Mouse (Mus musculus) small intestine, adult 2 months (tissue): ENCODE measurements around the gene Abcf3. TPM values are rescaled to one million over a fixed set of nuclear protein-coding genes. Genes with fewer than 3 reads are reported as not detected.

Source experiments
- H3K27ac ChIP-seq: fragments of 200-500 bp; 2 replicates; pipeline ENCODE4 v1.5.1; 2012; ENCODE audit warnings: low read depth, low read length, control low read depth, inconsistent platforms; ENCODE audit not compliant: insufficient read depth
- H3K27me3 ChIP-seq: fragments of 200-500 bp; 2 replicates; pipeline ENCODE4 v1.6.1; 2012; ENCODE audit warnings: mild to moderate bottlenecking, moderate library complexity, low read length, inconsistent platforms; ENCODE audit not compliant: control insufficient read depth, insufficient read depth
- H3K36me3 ChIP-seq: fragments of 200-500 bp; 2 replicates; pipeline ENCODE4 v1.6.1; 2012; ENCODE audit warnings: mild to moderate bottlenecking, low read length, control low read depth, inconsistent platforms; ENCODE audit not compliant: control insufficient read depth, insufficient read depth
- H3K4me1 ChIP-seq: fragments of 200-500 bp; 2 replicates; pipeline ENCODE4 v1.6.1; 2012; ENCODE audit warnings: low read length, inconsistent platforms, mixed read lengths; ENCODE audit not compliant: control insufficient read depth, insufficient read depth, insufficient read length
- H3K4me3 ChIP-seq: fragments of 200-500 bp; 2 replicates; pipeline ENCODE4 v1.5.1; 2012; ENCODE audit warnings: low read depth, mild to moderate bottlenecking, control low read depth, inconsistent platforms, low read length, moderate library complexity
- CTCF ChIP-seq: fragments of 200-500 bp; IDR thresholded peaks from 2 replicates; pipeline ENCODE4 v1.5.1; 2012; ENCODE audit warnings: low read depth, mild to moderate bottlenecking, control low read depth, inconsistent platforms, low read length, moderate library complexity, mixed read lengths; ENCODE audit not compliant: insufficient replicate concordance, insufficient read length; ENCODE audit errors: extremely low read depth
- POLR2A ChIP-seq: fragments of 200-500 bp; IDR thresholded peaks from 2 replicates; pipeline ENCODE4 v1.6.1; 2012; ENCODE audit warnings: low read depth, mild to moderate bottlenecking, control low read depth, inconsistent platforms, low read length, moderate library complexity
- WGBS: fragments of 180-500 bp; shearing (Covaris S2); methylation state at CpG from one replicate; pipeline ENCODE4 v1.1.7; 2018; 5-methylcytosine and 5-hydroxymethylcytosine counted together
- polyA plus RNA-seq: library from polyadenylated mRNA; depleted of rRNA; stranded (reverse); fragments of >200 nt; gene quantifications from 2 replicates; pipeline ENCODE4 v1.2.3, GENCODE M21; 2012; rRNA removed

Gene Abcf3
- polyA plus RNA-seq, 1 experiment: 15.0 TPM

DNA sequence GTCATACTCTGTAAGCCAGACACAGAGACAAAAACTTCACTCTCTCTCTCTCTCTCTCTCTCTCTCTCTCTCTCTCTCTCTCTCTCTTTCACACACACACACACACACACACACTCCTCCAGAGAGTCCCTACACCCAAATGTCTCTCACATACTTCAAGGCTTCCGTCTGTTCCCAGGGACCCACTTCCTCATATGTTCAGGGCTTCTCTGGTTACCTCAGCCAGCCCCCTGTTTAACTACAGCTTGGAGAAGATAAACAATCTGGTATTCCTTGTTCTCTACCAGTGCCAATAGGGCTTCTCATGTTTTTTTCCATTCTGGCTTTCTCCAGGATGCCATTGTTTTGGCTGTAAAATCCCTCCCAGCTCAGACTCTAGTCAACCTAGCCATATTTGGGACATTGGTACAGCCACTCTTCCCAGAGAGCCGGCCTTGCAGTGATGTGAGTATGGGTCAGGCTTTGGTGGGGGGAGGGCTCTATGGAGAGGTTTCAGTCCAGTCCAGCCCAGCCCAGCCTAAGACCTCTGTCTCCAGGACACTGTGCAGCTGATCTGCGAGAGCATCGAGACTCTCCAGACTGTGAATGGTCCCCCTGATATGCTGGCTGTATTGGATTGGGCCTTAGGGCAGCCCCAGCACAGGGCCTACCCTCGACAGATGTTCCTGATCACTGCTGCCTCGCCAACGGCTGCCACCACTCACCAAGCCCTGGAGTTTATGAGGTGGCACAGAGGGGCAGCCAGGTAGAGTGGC is 48.5 kb downstream of the Abcf3 start:
- Histone ChIP-seq H3K27me3 (peaks cover 1% of the 10 kb centered on the region; the same call in 1 of the 2 replicates), H3K36me3 (no peaks in the 10 kb centered on the region), H3K27ac (no peak overlapping the region), H3K4me3 (no peak overlapping the region), H3K4me1 (peaks cover 2% of the 10 kb centered on the region; the same call in 1 of the 2 replicates)
- WGBS: 59% methylated on average over 7 of the region's 7 CpGs
- no peak for TF ChIP-seq POLR2A
- TF ChIP-seq CTCF: no peak

DNA sequence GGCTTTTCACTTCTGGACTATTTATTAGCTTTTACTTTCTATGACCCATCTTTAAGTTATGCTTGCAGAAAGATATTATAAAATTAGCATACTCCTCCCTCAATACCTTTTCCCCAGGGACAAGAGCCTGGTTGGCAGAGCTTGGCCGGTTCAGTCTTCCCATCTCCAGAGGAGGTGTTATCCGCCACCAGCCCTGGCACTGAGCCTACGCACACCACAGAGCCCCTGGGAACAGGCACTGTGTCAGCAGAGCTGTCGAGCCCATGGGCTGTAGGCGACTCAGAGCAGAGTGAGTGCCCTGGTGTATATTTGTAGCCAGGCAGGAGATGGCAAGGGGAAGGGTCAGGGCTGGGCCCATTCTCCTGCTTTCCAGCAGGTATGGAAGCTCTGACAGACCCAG is 52.1 kb downstream of the Abcf3 start:
- 72% methylated on average over 5 of the region's 5 CpGs for WGBS
- Histone ChIP-seq H3K27ac (no peak overlapping the region), H3K36me3 (peaks cover 6% of the 10 kb centered on the region), H3K27me3 (no peaks in the 10 kb centered on the region), H3K4me1 (no peaks in the 10 kb centered on the region), H3K4me3 (no peak overlapping the region)
- no peak for TF ChIP-seq POLR2A
- TF ChIP-seq CTCF: no peak

DNA sequence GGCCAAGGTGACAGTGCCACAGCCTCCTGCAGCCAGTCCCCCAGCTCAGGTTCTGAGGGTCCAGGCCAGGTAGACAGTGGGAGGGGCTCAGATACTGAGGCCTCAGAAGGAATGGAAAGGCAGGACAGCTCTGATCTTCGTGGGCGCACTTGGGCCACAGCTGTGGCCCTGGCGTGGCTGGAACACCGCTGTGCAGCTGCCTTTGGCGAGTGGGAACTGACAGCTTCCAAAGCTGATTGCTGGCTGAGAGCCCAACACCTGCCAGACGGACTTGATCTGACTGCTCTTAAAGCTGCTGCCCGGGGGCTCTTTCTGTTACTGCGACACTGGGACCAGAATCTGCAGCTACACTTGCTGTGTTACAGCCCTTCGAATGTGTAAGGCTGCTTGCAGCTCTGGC is 56.3 kb downstream of the Abcf3 start:
- Histone ChIP-seq H3K36me3 (peaks cover 18% of the 10 kb centered on the region), H3K27me3 (no peaks in the 10 kb centered on the region), H3K4me1 (no peaks in the 10 kb centered on the region), H3K4me3 (no peak overlapping the region), H3K27ac (no peak overlapping the region)
- TF ChIP-seq POLR2A (no peak), CTCF (no peak)
- WGBS: 51% methylated on average over 9 of the region's 9 CpGs

DNA sequence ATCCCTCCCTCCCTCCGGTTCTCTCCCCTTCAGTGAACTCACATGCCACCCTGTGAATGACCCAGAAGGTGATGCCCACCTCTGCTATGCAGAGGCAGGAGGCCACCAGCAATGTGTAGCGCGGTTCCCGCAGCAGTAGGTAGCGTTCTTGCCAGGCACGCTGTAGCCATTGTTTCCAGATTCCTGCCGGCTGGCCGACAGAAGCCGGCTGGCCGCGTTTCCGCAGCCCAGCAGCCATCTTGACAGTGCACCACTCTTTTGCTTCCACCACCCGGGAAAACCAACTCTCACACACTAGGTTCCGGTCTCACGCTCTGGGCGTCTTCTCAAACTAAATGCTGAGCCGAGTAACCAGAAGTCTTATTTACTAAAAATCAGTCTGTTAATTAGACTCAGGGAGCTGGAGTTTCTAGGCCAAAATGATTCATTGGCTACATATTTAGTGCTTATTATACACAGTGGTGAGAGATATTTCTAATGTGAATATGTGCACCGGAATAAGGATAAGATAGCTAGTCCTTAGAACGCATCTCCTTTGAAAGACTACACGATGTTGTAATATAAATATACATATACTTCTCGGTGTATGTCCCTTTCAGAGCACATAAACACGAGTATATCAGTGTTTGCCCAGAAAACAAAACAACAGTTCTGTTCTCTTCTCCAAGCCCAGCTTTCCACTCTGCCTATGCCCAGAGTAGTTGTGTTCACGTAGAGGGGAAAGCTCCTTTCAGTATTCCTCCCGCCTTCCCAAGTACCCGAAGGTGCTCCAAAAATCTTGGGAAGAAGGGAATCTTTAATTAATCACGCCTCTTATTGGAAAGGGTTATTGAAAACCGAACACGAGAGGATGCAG is 62.4 kb downstream of the Abcf3 start:
- peak overlapping the region; percentile 19; the same call in 1 of the 2 replicates for H3K27ac ChIP-seq
- peak; percentile 84; the same call in 1 of the 2 replicates for TF ChIP-seq POLR2A
- TF ChIP-seq CTCF: no peak
- H3K4me3 ChIP-seq: peak overlapping the region; percentile 97
- H3K4me1 ChIP-seq: peaks cover 2% of the 10 kb centered on the region; the same call in 1 of the 2 replicates
- WGBS: under 1% methylated on average over 28 of the region's 28 CpGs
- no peaks in the 10 kb centered on the region for H3K27me3 ChIP-seq
- peaks cover 9% of the 10 kb centered on the region for H3K36me3 ChIP-seq

Other genes starting within 250 kb of the Abcf3 start
- 13.4 and 21.8 TPM in 2 replicates for gene Parl, start 246.2 kb upstream of the Abcf3 start, polyA plus RNA-seq
- gene Cyp2ab1, start 223.2 kb upstream of the Abcf3 start, polyA plus RNA-seq: 0.32 TPM in 1 of 2 replicates, not detected in the other
- gene Abcc5, start 122.2 kb upstream of the Abcf3 start, polyA plus RNA-seq: 17.7 and 19.1 TPM in 2 replicates
- gene Eif2b5, start 49.8 kb upstream of the Abcf3 start, polyA plus RNA-seq: 11.7 and 16.1 TPM in 2 replicates
- 33.8 and 52.4 TPM in 2 replicates for gene Dvl3, start 31.6 kb upstream of the Abcf3 start, polyA plus RNA-seq
- 177 and 508 TPM in 2 replicates for gene Ap2m1, start 13.1 kb upstream of the Abcf3 start, polyA plus RNA-seq
- 4.6 and 6.8 TPM in 2 replicates for gene Vwa5b2, start 40.9 kb downstream of the Abcf3 start, polyA plus RNA-seq
- gene Eef1akmt4, start 63.0 kb downstream of the Abcf3 start, polyA plus RNA-seq: 6.6 and 7.2 TPM in 2 replicates
- 0.08 TPM in 1 of 2 replicates, not detected in the other for gene Gm49333, start 63.0 kb downstream of the Abcf3 start, polyA plus RNA-seq
- 16.8 and 18.6 TPM in 2 replicates for gene Alg3, start 63.2 kb downstream of the Abcf3 start, polyA plus RNA-seq
- 3.1 and 6.7 TPM in 2 replicates for gene Camk2n2, start 72.7 kb downstream of the Abcf3 start, polyA plus RNA-seq
- gene Ece2, start 81.3 kb downstream of the Abcf3 start, polyA plus RNA-seq: 0.19 and 0.42 TPM in 2 replicates
- 24.5 and 45.0 TPM in 2 replicates for gene Psmd2, start 103.1 kb downstream of the Abcf3 start, polyA plus RNA-seq
- gene Eif4g1, start 119.7 kb downstream of the Abcf3 start, polyA plus RNA-seq: 213 and 340 TPM in 2 replicates
- 2.5 and 3.9 TPM in 2 replicates for gene Fam131a, start 144.7 kb downstream of the Abcf3 start, polyA plus RNA-seq
- gene Polr2h, start 169.1 kb downstream of the Abcf3 start, polyA plus RNA-seq: 4.3 and 10.6 TPM in 2 replicates
- 102 and 218 TPM in 2 replicates for gene Clcn2, start 169.2 kb downstream of the Abcf3 start, polyA plus RNA-seq
- gene Chrd, start 184.6 kb downstream of the Abcf3 start, polyA plus RNA-seq: 2.2 and 3.3 TPM in 2 replicates
- 2.0 and 4.0 TPM in 2 replicates for gene Thpo, start 185.9 kb downstream of the Abcf3 start, polyA plus RNA-seq